Mouse (Mus musculus) gastrocnemius, postnatal 10 days (tissue): ENCODE results near the gene Vmn1r48. TPM values are rescaled to one million over a fixed set of nuclear protein-coding genes. Genes with fewer than 3 reads are reported as not detected.
"Not testable (repeated sequence)": the region's sequence is repeated elsewhere in the genome, so short reads cannot be mapped to it uniquely, and the experiment has no call there.

Experiments
- DNase-seq: peaks from one replicate; pipeline ENCODE4 v3.0.0; 2021; ENCODE audit warnings: mixed read lengths
- long read RNA-seq, 2 experiments: library from polyadenylated mRNA; stranded (forward); transcript quantifications; one replicate each; pipeline ENCODE4 v2.0.0; 2021
- total RNA-seq, 2 experiments: library from RNA; stranded (reverse); gene quantifications; 2 replicates each; pipeline ENCODE4 v1.2.3; 2021

Gene Vmn1r48
- not detected for total RNA-seq
- long read RNA-seq, experiment 1: 0 reads
- long read RNA-seq, experiment 2: 0 reads

GRCm38 (mm10) chr6:90036741-90037140 lies at the start of gene Vmn1r48:
Gene Vmn1r48 (minus strand): TSS chr6:90036841.
- DNase-seq: not testable (repeated sequence)

GRCm38 (mm10) chr6:90078406-90078805 lies 41.8 kb upstream of the Vmn1r48 start, which contains the start of gene Vmn1r49:
Gene Vmn1r49 (minus strand): TSS chr6:90078506.
- no peak for DNase-seq

- DNase-seq: not testable (repeated sequence)
These were observed 20.8 kb downstream of the Vmn1r48 start, which contains the start of gene Vmn1r47 for GRCm38 (mm10) chr6:90015847-90016246. Gene Vmn1r47 (plus strand): TSS chr6:90016147.

- DNase-seq: no peak
These were observed 50.7 kb downstream of the Vmn1r48 start for GRCm38 (mm10) chr6:89985989-89986388.

Other genes starting within 250 kb of the Vmn1r48 start
- gene Vmn1r42, start 160.4 kb downstream of the Vmn1r48 start, total RNA-seq: not detected
- not detected for gene Vmn1r43, start 160.4 kb downstream of the Vmn1r48 start, total RNA-seq
- gene Vmn1r44, start 153.2 kb downstream of the Vmn1r48 start, total RNA-seq: not detected
- not detected for gene Vmn1r45, start 96.2 kb downstream of the Vmn1r48 start, total RNA-seq
- gene Vmn1r46, start 67.5 kb downstream of the Vmn1r48 start, total RNA-seq: not detected
- not detected for gene Vmn1r47, start 20.7 kb downstream of the Vmn1r48 start, total RNA-seq
- gene Vmn1r49, start 41.7 kb upstream of the Vmn1r48 start, total RNA-seq: not detected
- gene Vmn1r50, start 64.6 kb upstream of the Vmn1r48 start, total RNA-seq: not detected
- gene Vmn1r51, start 85.8 kb upstream of the Vmn1r48 start, total RNA-seq: not detected
- not detected for gene Vmn1r52, start 138.0 kb upstream of the Vmn1r48 start, total RNA-seq
- gene V1ra8, start 166.0 kb upstream of the Vmn1r48 start, total RNA-seq: not detected
- gene Vmn1r53, start 187.6 kb upstream of the Vmn1r48 start, total RNA-seq: not detected
- gene Vmn1r54, start 209.5 kb upstream of the Vmn1r48 start, total RNA-seq: not detected